Mouse (Mus musculus) myocyte (in vitro differentiated cells): ENCODE measurements around the gene Jhy. TPM values are rescaled to one million over a fixed set of nuclear protein-coding genes. Genes with fewer than 3 reads are reported as not detected.

Experiments used
- H3K27me3 ChIP-seq: one replicate; pipeline ENCODE4 v1.6.1; 2011; ENCODE audit not compliant: control insufficient read depth, insufficient read depth, insufficient read length
- H3K36me3 ChIP-seq: one replicate; pipeline ENCODE4 v1.6.1; 2011; ENCODE audit not compliant: control insufficient read depth, insufficient read depth
- H3K4me2 ChIP-seq: one replicate; pipeline ENCODE4 v1.6.1; 2011; ENCODE audit warnings: low read depth, control low read depth
- H3K4me3 ChIP-seq: one replicate; pipeline ENCODE4 v1.5.1; 2011; ENCODE audit warnings: mild to moderate bottlenecking, control low read depth, moderate library complexity
- H3K79me2 ChIP-seq: one replicate; pipeline ENCODE4 v1.6.1; 2011; ENCODE audit not compliant: control insufficient read depth, insufficient read depth
- H3ac ChIP-seq: one replicate; pipeline ENCODE4 v1.6.1; 2011; ENCODE audit not compliant: control insufficient read depth, insufficient read length
- CEBPB ChIP-seq: IDR thresholded peaks from 2 replicates; pipeline ENCODE4 v1.6.1; 2011; ENCODE audit warnings: mild to moderate bottlenecking, moderate library complexity; ENCODE audit not compliant: poor library complexity, insufficient read depth, severe bottlenecking
- E2F4 ChIP-seq: IDR thresholded peaks from one replicate; pipeline ENCODE4 v1.6.1; 2011; ENCODE audit warnings: mild to moderate bottlenecking, control low read depth, moderate library complexity; ENCODE audit not compliant: insufficient read depth
- MAX ChIP-seq: IDR thresholded peaks from one replicate; pipeline ENCODE4 v1.6.1; 2011; ENCODE audit warnings: low read depth, mild to moderate bottlenecking, control low read depth
- MYOD1 ChIP-seq, 3 experiments: IDR thresholded peaks; one replicate each; pipeline ENCODE4 v1.6.1; 2011; ENCODE audit warnings: control low read depth in 2 of 3, low read depth in 2 of 3, mild to moderate bottlenecking in 2 of 3, moderate library complexity in 1 of 3; ENCODE audit not compliant: insufficient read length in 2 of 3, control insufficient read depth in 1 of 3
- MYOG ChIP-seq, 3 experiments: IDR thresholded peaks; one replicate each; pipeline ENCODE4 v1.6.1; 2011; ENCODE audit warnings: control low read depth in 2 of 3, low read depth in 2 of 3, mild to moderate bottlenecking in 2 of 3; ENCODE audit not compliant: insufficient read length in 2 of 3, control insufficient read depth in 1 of 3, insufficient read depth in 1 of 3
- POLR2A ChIP-seq: IDR thresholded peaks from one replicate; pipeline ENCODE4 v1.6.1; 2011; ENCODE audit warnings: low read depth, mild to moderate bottlenecking, control low read depth, moderate library complexity; ENCODE audit not compliant: insufficient read length
- POLR2AphosphoS2 ChIP-seq: IDR thresholded peaks from one replicate; pipeline ENCODE4 v1.6.1; 2011; ENCODE audit warnings: low read depth, control low read depth; ENCODE audit not compliant: insufficient read length
- REST ChIP-seq: IDR thresholded peaks from one replicate; pipeline ENCODE4 v1.6.1; 2011; ENCODE audit warnings: mild to moderate bottlenecking, control low read depth, moderate library complexity; ENCODE audit not compliant: insufficient read depth, insufficient read length
- SRF ChIP-seq: IDR thresholded peaks from one replicate; pipeline ENCODE4 v1.6.1; 2011; ENCODE audit warnings: low read depth; ENCODE audit not compliant: control insufficient read depth, insufficient read length
- TCF12 ChIP-seq: IDR thresholded peaks from one replicate; pipeline ENCODE4 v1.6.1; 2011; ENCODE audit warnings: mild to moderate bottlenecking, control low read depth; ENCODE audit not compliant: poor library complexity, insufficient read depth, severe bottlenecking
- TCF3 ChIP-seq: IDR thresholded peaks from one replicate; pipeline ENCODE4 v1.6.1; 2011; ENCODE audit warnings: low read depth, control low read depth; ENCODE audit not compliant: insufficient read length
- USF1 ChIP-seq: IDR thresholded peaks from one replicate; pipeline ENCODE4 v1.6.1; 2011; ENCODE audit warnings: low read depth, mild to moderate bottlenecking, control low read depth, moderate library complexity
- polyA plus RNA-seq: library from polyadenylated mRNA; unstranded; fragments of >200 nt; fragmentation: generic; extraction: Trizol; gene quantifications from one replicate; pipeline ENCODE4 v1.2.1, GENCODE M21; 2012; ENCODE audit warnings: missing spikeins

Jhy gene
- polyA plus RNA-seq, 1 experiment, result not detected

GRCm38 (mm10) chr9:40908915-40909314 lies 55.0 kb downstream of the Jhy start:
- TF ChIP-seq SRF (no peak), TCF3 (no peak), MYOG (IDR thresholded peaks at IDR 0.05; ENCODE audit: control insufficient read depth in 1 of 3, insufficient read depth in 1 of 3, insufficient read length in 2 of 3, low read depth in 2 of 3) (no peak), USF1 (no peak), POLR2A (no peak), MYOD1 (IDR thresholded peaks at IDR 0.05; ENCODE audit: control insufficient read depth in 1 of 3, insufficient read length in 2 of 3, low read depth in 2 of 3) (no peak)
- Histone ChIP-seq H3K36me3 (no peaks in the 10 kb centered on the region), H3K79me2 (no peaks in the 10 kb centered on the region), H3ac (no peak overlapping the region), H3K4me2 (no peak overlapping the region), H3K27me3 (peaks cover 25% of the 10 kb centered on the region), H3K4me3 (no peak overlapping the region)

- TF ChIP-seq POLR2A (no peak), USF1 (no peak), MYOG (IDR thresholded peaks at IDR 0.05; ENCODE audit: control insufficient read depth in 1 of 3, insufficient read depth in 1 of 3, insufficient read length in 2 of 3, low read depth in 2 of 3) (no peak), MAX (no peak), POLR2AphosphoS2 (no peak), REST (no peak), MYOD1 (IDR thresholded peaks at IDR 0.05; ENCODE audit: control insufficient read depth in 1 of 3, insufficient read length in 2 of 3, low read depth in 2 of 3) (no peak), SRF (no peak), TCF3 (no peak), CEBPB (no peak), E2F4 (no peak), TCF12 (no peak)
- Histone ChIP-seq H3ac (no peak overlapping the region), H3K36me3 (no peaks in the 10 kb centered on the region), H3K4me2 (no peak overlapping the region), H3K4me3 (no peak overlapping the region), H3K79me2 (no peaks in the 10 kb centered on the region), H3K27me3 (peaks cover 25% of the 10 kb centered on the region)
These were observed 55.5 kb downstream of the Jhy start for GRCm38 (mm10) chr9:40908411-40908810.

DNA sequence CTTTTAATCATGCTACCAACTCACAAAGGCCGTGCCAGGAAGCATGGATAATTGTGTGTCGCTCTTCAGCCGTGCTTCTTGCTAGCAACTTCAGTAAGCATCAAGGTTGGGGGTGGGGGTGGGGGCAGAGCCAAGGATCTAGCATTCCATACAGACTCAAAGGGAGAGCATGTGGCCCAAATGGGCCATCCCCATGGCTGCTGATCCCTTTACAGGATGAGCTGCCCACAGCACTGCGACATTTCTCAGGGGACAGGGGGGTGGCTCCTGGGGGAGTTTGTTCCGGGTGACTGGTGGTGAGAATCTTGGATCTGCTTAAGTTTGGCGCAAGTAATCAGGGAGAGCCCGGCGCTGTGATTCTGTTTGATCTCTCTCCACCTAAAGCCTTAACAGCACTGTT lies 56.5 kb downstream of the Jhy start:
- TF ChIP-seq MYOD1 (IDR thresholded peaks at IDR 0.05; ENCODE audit: control insufficient read depth in 1 of 3, insufficient read length in 2 of 3, low read depth in 2 of 3) (no peak), MAX (no peak), TCF12 (no peak), E2F4 (no peak), POLR2A (no peak), REST (no peak), SRF (no peak), POLR2AphosphoS2 (no peak), MYOG (IDR thresholded peaks at IDR 0.05; ENCODE audit: control insufficient read depth in 1 of 3, insufficient read depth in 1 of 3, insufficient read length in 2 of 3, low read depth in 2 of 3) (no peak), TCF3 (no peak), CEBPB (no peak), USF1 (no peak)
- H3K79me2 ChIP-seq, result no peaks in the 10 kb centered on the region
- H3K27me3 ChIP-seq, result peaks cover 25% of the 10 kb centered on the region
- no peak overlapping the region for H3K4me3 ChIP-seq
- H3K36me3 ChIP-seq, result no peaks in the 10 kb centered on the region
- no peak overlapping the region for H3ac ChIP-seq
- no peak overlapping the region for H3K4me2 ChIP-seq

- no peak overlapping the region for H3K4me3 ChIP-seq
- no peaks in the 10 kb centered on the region for H3K36me3 ChIP-seq
- no peaks in the 10 kb centered on the region for H3K79me2 ChIP-seq
- H3K27me3 ChIP-seq, result peaks cover 24% of the 10 kb centered on the region
- H3ac ChIP-seq, result no peak overlapping the region
- no peak for TF ChIP-seq TCF12
- TF ChIP-seq TCF3, result no peak
- TF ChIP-seq POLR2A, result no peak
- no peak for TF ChIP-seq POLR2AphosphoS2
- no peak for TF ChIP-seq E2F4
- no peak for TF ChIP-seq CEBPB
- TF ChIP-seq MAX, result no peak
- TF ChIP-seq USF1, result no peak
- TF ChIP-seq MYOG (IDR thresholded peaks at IDR 0.05; ENCODE audit: control insufficient read depth in 1 of 3, insufficient read depth in 1 of 3, insufficient read length in 2 of 3, low read depth in 2 of 3), result no peak
- no peak for TF ChIP-seq SRF
- TF ChIP-seq REST, result no peak
- TF ChIP-seq MYOD1 (IDR thresholded peaks at IDR 0.05; ENCODE audit: control insufficient read depth in 1 of 3, insufficient read length in 2 of 3, low read depth in 2 of 3), result no peak
- no peak overlapping the region for H3K4me2 ChIP-seq
These were observed 71.5 kb downstream of the Jhy start for GRCm38 (mm10) chr9:40892456-40892855.

GRCm38 (mm10) chr9:40889389-40889788 lies 74.5 kb downstream of the Jhy start:
- no peak overlapping the region for H3ac ChIP-seq
- TF ChIP-seq REST (no peak), MYOD1 (IDR thresholded peaks at IDR 0.05; ENCODE audit: control insufficient read depth in 1 of 3, insufficient read length in 2 of 3, low read depth in 2 of 3) (no peak), MYOG (IDR thresholded peaks at IDR 0.05; ENCODE audit: control insufficient read depth in 1 of 3, insufficient read depth in 1 of 3, insufficient read length in 2 of 3, low read depth in 2 of 3) (no peak), CEBPB (no peak), TCF12 (no peak), USF1 (no peak), MAX (no peak), E2F4 (no peak), SRF (no peak), POLR2A (no peak), POLR2AphosphoS2 (no peak), TCF3 (no peak)
- H3K27me3 ChIP-seq, result peaks cover 20% of the 10 kb centered on the region
- H3K4me2 ChIP-seq, result no peak overlapping the region
- H3K4me3 ChIP-seq, result no peak overlapping the region
- no peaks in the 10 kb centered on the region for H3K79me2 ChIP-seq
- no peaks in the 10 kb centered on the region for H3K36me3 ChIP-seq
